Mouse (Mus musculus): Measurements from ENCODE around the gene Lrg1.

DNA sequence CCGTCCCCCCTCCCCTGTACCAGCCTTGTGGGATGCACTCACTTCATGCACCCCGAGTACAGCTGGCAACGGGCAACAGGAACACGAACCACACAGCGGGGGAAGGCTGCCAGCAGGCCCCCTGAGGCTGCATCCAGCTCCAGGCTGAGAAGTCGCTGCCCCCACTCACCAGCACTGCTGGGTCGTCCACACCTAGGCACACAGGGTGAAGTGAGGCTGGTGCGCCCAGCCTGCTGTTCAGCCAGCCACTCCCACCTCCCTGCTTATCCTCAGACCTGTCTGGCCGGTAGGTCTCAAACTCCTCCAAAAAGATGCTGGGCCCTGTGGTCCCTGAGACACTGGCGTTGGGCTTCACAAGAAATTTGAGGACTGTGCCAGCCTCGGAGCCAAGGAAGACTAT, 4.4 kb upstream of the Lrg1 start:
- TF ChIP-seq CTCF (conservative IDR thresholded peaks at IDR 0.05; ENCODE audit: low read length) (no peak), POU5F1 (IDR thresholded peaks at IDR 0.05; ENCODE audit: borderline replicate concordance, low read length) (no peak), NANOG (IDR thresholded peaks at IDR 0.05; ENCODE audit: borderline replicate concordance, low read length) (no peak)
